Mouse (Mus musculus) testis, adult 2 months (tissue): ENCODE results near the gene Hemgn.

Experiments used
- CTCF ChIP-seq: fragments of 200-500 bp; IDR thresholded peaks from 2 replicates; pipeline ENCODE4 v1.5.1; 2012; ENCODE audit warnings: low read depth, mild to moderate bottlenecking, inconsistent platforms, low read length, moderate library complexity; ENCODE audit not compliant: control insufficient read depth, insufficient read depth, insufficient replicate concordance
- POLR2A ChIP-seq: fragments of 200-500 bp; IDR thresholded peaks from 2 replicates; pipeline ENCODE4 v1.6.1; 2012; ENCODE audit warnings: low read depth, mild to moderate bottlenecking, inconsistent platforms, low read length, moderate library complexity; ENCODE audit not compliant: control insufficient read depth

DNA sequence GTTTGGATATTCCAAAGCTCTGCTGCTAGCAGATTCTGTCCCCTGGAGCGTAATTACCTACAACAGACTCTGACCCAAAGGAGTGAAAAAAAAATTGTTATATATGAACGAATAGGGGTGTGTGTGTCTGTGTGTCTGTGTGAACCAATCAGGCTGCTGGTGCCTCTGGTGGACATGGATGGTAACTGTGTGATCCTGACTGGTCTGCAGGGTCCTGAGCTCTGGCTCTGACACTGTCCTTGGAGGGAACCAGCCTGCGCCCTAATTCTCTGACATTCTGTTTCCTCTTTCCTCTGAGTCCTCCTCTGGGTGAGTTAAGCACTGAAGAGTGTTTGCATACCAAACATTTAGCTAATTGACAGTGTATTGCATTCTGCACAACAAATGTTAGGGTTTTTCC lies 4.2 kb upstream of the Hemgn start:
- TF ChIP-seq POLR2A (no peak), CTCF (peak; percentile 14; the same call in 1 of the 2 replicates)
